In genomic region chr13:51568501-51568901, GRCm38 (mm10) we compare ENCODE assay signal across 8 mouse cellular contexts. TPM values are rescaled to one million over a fixed set of nuclear protein-coding genes. Genes with fewer than 3 reads are reported as not detected.
DNase-seq lines count a peak whose midpoint lies in the region; ATAC-seq lines count a peak whose summit lies in the region.

No protein-coding gene starts in this region.

- ATAC-seq in midbrain, embryonic 11.5 days (ENCODE audit: low FRiP score), result peak; percentile 22; the same call in 1 of the 2 replicates
- ATAC-seq in erythroid progenitor cell, adult 5-6 weeks (replicated peaks; ENCODE audit: low FRiP score, poor library complexity, severe bottlenecking), result no peak

- peak overlapping the region; percentile 60 for H3K9ac ChIP-seq in midbrain, embryonic 11.5 days (ENCODE audit: low read length)

- intact Hi-C loops in gastrocnemius, postnatal 36 days (cut with DNase I), result no loop called here

- H3K27me3 ChIP-seq in hindbrain, embryonic 10.5 days (ENCODE audit: insufficient read depth, poor library complexity, severe bottlenecking), result peaks cover 81% of the 10 kb centered on the region
- peaks cover 29% of the 10 kb centered on the region for H3K27me3 ChIP-seq in midbrain, embryonic 11.5 days (ENCODE audit: control insufficient read depth, insufficient read depth, low read length)

- peak; percentile 48 to 70 for DNase-seq in layer of hippocampus, postnatal 14 days (ENCODE audit: low spot score in 2 of 2)
- DNase-seq in layer of hippocampus, postnatal 25 days (ENCODE audit: extremely low spot score in 1 of 2, low spot score in 1 of 2), result no peak
- DNase-seq in embryo, embryonic 10.5 days (ENCODE audit: low spot score), result peak; percentile 66
- no peak for DNase-seq in hindbrain, embryonic 10.5 days (ENCODE audit: low spot score)
- no peak for DNase-seq in midbrain, embryonic 11.5 days (ENCODE audit: low spot score, missing footprints)
- no peak for DNase-seq in spleen, postnatal 10 days (ENCODE audit: low spot score in 2 of 2)
- no peak for DNase-seq in gastrocnemius, postnatal 36 days

- H3K27ac ChIP-seq in hindbrain, embryonic 10.5 days, result peak overlapping the region; percentile 93
- peak overlapping the region; percentile 91 for H3K27ac ChIP-seq in midbrain, embryonic 11.5 days (ENCODE audit: low read depth, low read length)

- peaks cover 57% of the 10 kb centered on the region for H3K4me1 ChIP-seq in hindbrain, embryonic 10.5 days (replicated peaks)
- peaks cover 33% of the 10 kb centered on the region for H3K4me1 ChIP-seq in midbrain, embryonic 11.5 days (ENCODE audit: control insufficient read depth, insufficient read depth, low read length)

- no peaks in the 10 kb centered on the region for H3K36me3 ChIP-seq in hindbrain, embryonic 10.5 days
- H3K36me3 ChIP-seq in midbrain, embryonic 11.5 days (ENCODE audit: control insufficient read depth, insufficient read depth, low read length), result no peaks in the 10 kb centered on the region

- WGBS in hindbrain, embryonic 10.5 days, result under 1% methylated on average over 13 of the region's 13 CpGs
- under 1% methylated on average over 13 of the region's 13 CpGs for WGBS in midbrain, embryonic 11.5 days

- peak overlapping the region; percentile 97 for H3K4me2 ChIP-seq in midbrain, embryonic 11.5 days

- no peaks in the 10 kb centered on the region for H3K9me3 ChIP-seq in hindbrain, embryonic 10.5 days
- no peaks in the 10 kb centered on the region for H3K9me3 ChIP-seq in midbrain, embryonic 11.5 days (ENCODE audit: control insufficient read depth, low read length)

- H3K4me3 ChIP-seq in hindbrain, embryonic 10.5 days, result peak overlapping the region; percentile 72
- H3K4me3 ChIP-seq in midbrain, embryonic 11.5 days (ENCODE audit: low read depth, low read length), result peak overlapping the region; percentile 61

RNA-seq across cellular contexts. Expression of gene Shc3, which starts 0.7 kb away (rescaled TPM):
- 100 to 1,000 TPM; 179 to 203 TPM for total RNA-seq in layer of hippocampus, postnatal 14 days (2021)
- 100 to 1,000 TPM; 113 to 143 TPM for total RNA-seq in layer of hippocampus, postnatal 25 days (2021)
- 1.9 and 3.2 TPM in 2 replicates for polyA plus RNA-seq in hindbrain, embryonic 10.5 days (2016; fragmentation: Nextera tagmentation; extraction: Ambion mirVana)
- polyA plus RNA-seq in midbrain, embryonic 11.5 days (2014; fragmentation: Nextera tagmentation; extraction: Ambion mirVana), result 4.5 and 5.7 TPM in 2 replicates
- total RNA-seq in erythroid progenitor cell, adult 5-6 weeks (2015; ENCODE audit: low replicate concordance), result not detected in 2 replicates
- not detected in 2 replicates for total RNA-seq in erythroid progenitor cell, adult 5-6 weeks (2017; ENCODE audit: low replicate concordance)
- total RNA-seq in gastrocnemius, postnatal 36 days (2021), result 1 to 10 TPM in 1 of 2 experiments, under 1 TPM in 1; 0.69 to 1.2 TPM

Comparison
In these comparisons a context has a peak if more than half of its experiments do, and no peak if none do; other contexts are left out.
1. DNase-seq: peak in layer of hippocampus, postnatal 14 days (2 of 2) and embryo, embryonic 10.5 days (single experiment); none in layer of hippocampus, postnatal 25 days (0 of 2), hindbrain, embryonic 10.5 days (single experiment), midbrain, embryonic 11.5 days (single experiment), spleen, postnatal 10 days (0 of 2) and gastrocnemius, postnatal 36 days (0 of 2).
2. RNA of gene Shc3, which starts 0.7 kb away (total RNA-seq): 179 to 203 TPM in layer of hippocampus, postnatal 14 days and 113 to 143 TPM in layer of hippocampus, postnatal 25 days; 0.69 to 1.2 TPM in gastrocnemius, postnatal 36 days and not detected in erythroid progenitor cell, adult 5-6 weeks; every median in the first group is over 10 times any median in the second.